Mouse (Mus musculus) cerebellum, adult (tissue): ENCODE data around the gene Nf2.

Experiments
- ATAC-seq: cut with Nextera tagmentation; 2 replicates; pipeline ENCODE4 v1.9.2; 2017; ENCODE audit warnings: mild to moderate bottlenecking, moderate library complexity, mixed read lengths; ENCODE audit not compliant: insufficient number of reproducible peaks, low FRiP score, low TSS enrichment

Nf2 gene

GRCm38 (mm10) chr11:4716530-4717236 is 132.7 kb downstream of the Nf2 start:
- ATAC-seq: no peak
